Mouse (Mus musculus) urinary bladder, adult 2 months (tissue): ENCODE measurements around the gene Hist2h3b. TPM values are rescaled to one million over a fixed set of nuclear protein-coding genes. Genes with fewer than 3 reads are reported as not detected.

Experiments
- DNase-seq: peaks from one replicate; pipeline ENCODE4 v3.0.0; 2022; ENCODE audit warnings: low spot score
- polyA plus RNA-seq: library from polyadenylated mRNA; depleted of rRNA; stranded (reverse); fragments of >200 nt; gene quantifications from 2 replicates; pipeline ENCODE4 v1.2.3, GENCODE M21; 2012; rRNA removed

Hist2h3b gene
- polyA plus RNA-seq, 1 experiment: 1.9 TPM

DNA sequence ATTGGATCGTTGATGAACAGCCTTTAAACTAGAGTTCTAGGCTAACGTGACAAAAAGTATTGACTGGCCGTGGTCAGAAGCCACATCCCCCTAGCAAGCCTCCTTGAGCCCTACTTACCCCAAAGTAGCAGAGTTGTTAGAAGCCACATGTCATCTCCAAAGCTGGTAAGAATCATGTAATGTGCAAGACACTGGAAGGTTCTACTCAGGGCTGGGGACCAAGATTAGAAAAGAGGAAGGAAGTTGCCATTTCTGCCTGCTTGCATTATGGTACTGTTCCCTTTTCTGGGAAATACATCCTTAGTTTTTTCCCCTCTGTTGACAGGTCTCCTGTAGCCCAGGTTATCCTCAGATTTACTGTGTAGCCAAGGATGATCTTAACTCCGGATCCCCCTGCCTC lies 25.3 kb downstream of the Hist2h3b start, which contains the start of gene Fcgr1:
TSS of gene Fcgr1 (minus strand) at position 183 of the 400 bp plus-strand sequence.
- no peak for DNase-seq

DNA sequence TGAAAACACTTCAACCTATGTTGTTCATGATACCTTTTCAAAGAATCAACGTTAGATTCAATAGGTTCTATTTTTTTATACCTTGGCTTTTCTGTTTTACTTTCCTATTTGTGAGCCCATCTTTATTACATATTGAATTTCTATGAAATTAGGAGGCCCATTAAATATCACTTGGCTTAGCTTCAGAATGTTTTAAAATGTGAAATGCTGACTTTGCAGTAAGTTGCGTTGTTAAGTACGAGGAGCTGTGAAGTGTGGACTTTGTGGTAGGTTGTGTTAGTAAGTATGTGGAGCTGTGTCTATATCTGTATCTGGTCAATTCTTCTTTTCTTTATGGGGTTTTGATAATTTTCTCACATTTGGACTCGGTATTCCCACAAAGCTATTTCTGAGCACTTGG lies 29.9 kb downstream of the Hist2h3b start:
- no peak for DNase-seq

GRCm38 (mm10) chr3:96299562-96299961 lies 31.1 kb downstream of the Hist2h3b start:
- no peak for DNase-seq

DNA sequence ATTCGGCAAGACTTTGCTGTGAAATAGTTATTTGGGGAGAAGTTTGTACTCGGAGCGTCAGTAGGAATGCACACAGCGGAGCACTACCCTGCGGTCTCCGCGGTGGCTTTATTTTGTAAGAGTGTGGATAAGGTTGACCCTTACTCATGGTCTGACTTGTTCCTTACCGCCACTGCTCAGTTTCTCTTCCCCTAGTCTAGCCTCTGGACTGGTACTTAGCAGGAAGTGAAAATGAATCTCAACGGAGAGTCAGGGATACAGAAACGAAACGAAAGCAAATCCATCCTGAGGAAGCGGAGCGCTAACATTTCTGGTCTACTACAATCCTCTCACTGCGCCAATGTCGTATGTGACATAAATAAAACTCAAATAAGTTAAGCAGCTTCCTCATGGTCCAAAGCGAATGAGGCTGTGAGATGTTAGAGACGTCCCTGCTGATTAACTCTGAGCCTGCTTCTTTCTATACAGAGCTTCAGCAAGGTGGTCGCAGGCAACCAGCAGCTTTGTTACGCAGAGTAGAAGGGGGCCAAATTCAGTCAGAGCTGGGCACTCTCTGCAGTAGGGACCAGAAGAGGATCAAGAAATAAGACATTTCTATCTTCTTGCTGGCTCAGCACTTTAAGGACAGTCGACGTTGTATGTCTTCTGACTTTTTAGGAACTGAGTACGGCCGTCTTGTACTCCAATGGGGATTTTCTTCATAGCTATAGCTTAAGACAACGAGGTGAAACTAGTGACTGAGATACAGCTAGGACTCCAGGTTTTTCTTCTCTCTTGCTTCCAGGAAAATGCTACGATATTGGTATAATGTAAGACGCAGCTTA lies 32.5 kb downstream of the Hist2h3b start:
- no peak for DNase-seq

- no peak for DNase-seq
These were observed 33.6 kb downstream of the Hist2h3b start for GRCm38 (mm10) chr3:96302076-96302475.

DNA sequence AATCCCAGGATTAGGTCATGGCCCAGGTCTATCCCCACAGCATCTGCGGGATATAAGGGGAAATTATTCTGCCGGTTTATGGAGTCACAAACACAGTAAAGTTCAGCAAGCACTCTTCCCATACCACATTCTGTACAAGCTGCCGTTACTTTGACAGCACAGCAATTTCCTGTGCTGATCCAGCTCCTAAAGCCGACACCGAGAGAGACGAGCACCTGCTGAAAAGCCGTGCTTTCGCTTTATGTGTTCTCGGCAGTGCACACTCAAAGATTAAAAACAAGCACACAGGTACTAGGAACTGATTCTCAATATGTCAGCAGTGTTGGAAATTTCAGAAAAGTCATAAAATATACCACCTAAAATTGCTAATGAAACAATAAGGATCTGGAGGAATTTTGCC lies 38.1 kb downstream of the Hist2h3b start:
- DNase-seq: no peak

DNA sequence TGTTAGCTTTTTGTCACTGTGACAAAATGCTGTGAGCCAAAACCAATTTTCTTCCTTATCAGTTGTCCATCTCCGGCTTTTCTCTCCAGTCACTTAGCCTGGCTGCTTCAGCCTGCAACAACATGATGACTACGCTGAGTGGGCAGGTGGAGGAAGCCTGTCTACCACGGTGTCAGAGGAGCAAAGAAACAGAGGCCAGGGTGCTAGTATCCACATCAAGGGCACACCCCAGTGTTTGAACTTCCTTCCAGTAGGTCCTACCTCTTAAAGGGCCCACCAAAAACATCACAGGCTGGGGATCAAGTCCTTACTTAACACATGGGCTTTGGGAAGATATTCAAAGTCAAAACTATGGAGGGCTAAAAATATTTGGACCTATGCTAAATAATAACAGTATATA lies 41.0 kb downstream of the Hist2h3b start:
- DNase-seq: no peak

- DNase-seq: no peak
These were observed 44.1 kb downstream of the Hist2h3b start for GRCm38 (mm10) chr3:96312341-96313098.

Other genes with a start within 250 kb of the Hist2h3b start
- gene Vps45, start 210.2 kb upstream of the Hist2h3b start, polyA plus RNA-seq: 15.3 and 20.3 TPM in 2 replicates
- 11.1 and 16.8 TPM in 2 replicates for gene Otud7b, start 164.1 kb upstream of the Hist2h3b start, polyA plus RNA-seq
- 33.7 and 35.7 TPM in 2 replicates for gene Mtmr11, start 106.7 kb upstream of the Hist2h3b start, polyA plus RNA-seq
- gene Sf3b4, start 96.3 kb upstream of the Hist2h3b start, polyA plus RNA-seq: 48.6 and 52.3 TPM in 2 replicates
- gene Sv2a, start 87.5 kb upstream of the Hist2h3b start, polyA plus RNA-seq: 8.6 and 9.4 TPM in 2 replicates
- gene Bola1, start 48.9 kb upstream of the Hist2h3b start, polyA plus RNA-seq: 28.1 and 39.1 TPM in 2 replicates
- 0.60 and 0.74 TPM in 2 replicates for gene Hist2h2ab, start 48.8 kb upstream of the Hist2h3b start, polyA plus RNA-seq
- gene Hist2h2ac, start 47.8 kb upstream of the Hist2h3b start, polyA plus RNA-seq: 0.76 and 0.99 TPM in 2 replicates
- 7.7 TPM in 2 replicates for gene Hist2h2be, start 47.5 kb upstream of the Hist2h3b start, polyA plus RNA-seq
- gene Hist2h3c2, start 29.5 kb upstream of the Hist2h3b start, polyA plus RNA-seq: 8.6 and 14.3 TPM in 2 replicates
- 6.9 and 41.2 TPM in 2 replicates for gene Hist2h2aa2, start 28.4 kb upstream of the Hist2h3b start, polyA plus RNA-seq
- 140 and 149 TPM in 2 replicates for gene Hist2h2aa1, start 23.2 kb upstream of the Hist2h3b start, polyA plus RNA-seq
- not detected in 2 replicates for gene Hist2h3c1, start 22.0 kb upstream of the Hist2h3b start, polyA plus RNA-seq
- gene Hist2h4, start 5.3 kb upstream of the Hist2h3b start, polyA plus RNA-seq: 1.4 and 1.6 TPM in 2 replicates
- gene Hist2h2bb, start 1.1 kb downstream of the Hist2h3b start, polyA plus RNA-seq: 0.69 TPM in 1 of 2 replicates, not detected in the other
- 4.9 and 5.6 TPM in 2 replicates for gene Fcgr1, start 25.3 kb downstream of the Hist2h3b start, polyA plus RNA-seq
- gene BC107364, start 183.7 kb downstream of the Hist2h3b start, polyA plus RNA-seq: 0.15 and 0.29 TPM in 2 replicates